Mouse (Mus musculus): Measurements from ENCODE around the gene Rbm6. TPM values are rescaled to one million over a fixed set of nuclear protein-coding genes. Genes with fewer than 3 reads are reported as not detected.

Rbm6 gene
- polyA plus RNA-seq (2012; rRNA removed) = 19.0 and 20.9 TPM in 2 replicates

DNA sequence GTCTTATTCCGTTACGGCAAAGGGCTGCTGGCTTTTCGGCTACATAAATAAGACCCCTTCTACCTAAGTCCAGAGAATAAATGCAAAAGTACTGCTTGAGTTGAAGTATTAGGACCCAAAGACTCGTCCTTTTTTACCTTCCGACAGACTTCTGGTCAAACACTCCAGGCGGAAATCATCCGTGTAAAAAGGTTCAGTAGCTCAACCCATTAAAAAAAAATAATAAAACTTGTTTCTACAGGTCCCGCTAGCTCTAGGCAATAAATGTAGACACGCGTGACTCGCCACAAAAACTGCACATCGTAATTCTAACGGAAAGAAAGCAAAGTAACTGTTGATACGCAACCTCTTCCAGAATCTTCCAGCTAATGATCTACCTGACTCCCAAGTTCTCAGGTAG lies at the start of gene Rbm6:
Gene Rbm6 (minus strand): TSS at position 101 of the 400 bp plus-strand sequence.
- DNase-seq (ENCODE audit: low read depth) = no peak

GRCm38 (mm10) chr9:107919441-107919840 lies 46.4 kb upstream of the Rbm6 start:
- no peak for DNase-seq (ENCODE audit: low read depth)

- no peak for DNase-seq (ENCODE audit: low read depth)
These were observed 45.8 kb upstream of the Rbm6 start for GRCm38 (mm10) chr9:107918884-107919283.

DNA sequence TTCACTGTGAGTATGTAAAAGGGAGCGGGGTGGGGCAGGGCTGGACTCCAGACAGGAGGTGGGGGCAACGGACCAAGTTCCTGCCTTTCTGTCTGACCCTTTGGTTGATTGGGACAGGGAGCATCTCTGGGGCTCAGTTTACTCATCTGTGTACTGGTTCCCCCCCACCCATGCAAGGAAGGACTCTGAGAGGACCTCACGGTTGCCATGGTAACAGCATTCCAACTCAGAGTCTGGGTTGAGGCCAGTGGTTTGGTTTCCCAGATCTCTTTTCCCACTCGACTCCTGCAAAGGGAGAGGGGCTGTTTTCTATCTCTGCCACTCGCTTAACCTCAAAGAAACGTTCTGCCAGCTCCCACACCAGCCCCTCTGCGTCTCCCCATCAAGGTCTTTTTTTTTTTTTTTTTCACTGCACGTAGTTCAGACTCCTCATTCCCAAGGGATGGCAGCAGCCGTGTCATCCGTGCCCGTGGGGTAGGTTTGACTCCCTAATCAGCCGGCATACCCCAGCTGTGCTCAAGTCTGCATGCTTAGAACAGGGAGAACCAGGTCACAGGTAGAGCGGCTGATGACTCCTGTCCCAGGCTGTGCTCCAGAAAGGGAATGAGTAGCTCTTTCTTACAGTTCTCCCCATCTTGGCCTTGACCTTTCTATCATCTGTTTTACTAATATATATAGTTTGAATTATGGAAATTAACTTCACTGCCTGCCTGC lies 45.0 kb upstream of the Rbm6 start:
- DNase-seq (ENCODE audit: low read depth) = no peak

DNA sequence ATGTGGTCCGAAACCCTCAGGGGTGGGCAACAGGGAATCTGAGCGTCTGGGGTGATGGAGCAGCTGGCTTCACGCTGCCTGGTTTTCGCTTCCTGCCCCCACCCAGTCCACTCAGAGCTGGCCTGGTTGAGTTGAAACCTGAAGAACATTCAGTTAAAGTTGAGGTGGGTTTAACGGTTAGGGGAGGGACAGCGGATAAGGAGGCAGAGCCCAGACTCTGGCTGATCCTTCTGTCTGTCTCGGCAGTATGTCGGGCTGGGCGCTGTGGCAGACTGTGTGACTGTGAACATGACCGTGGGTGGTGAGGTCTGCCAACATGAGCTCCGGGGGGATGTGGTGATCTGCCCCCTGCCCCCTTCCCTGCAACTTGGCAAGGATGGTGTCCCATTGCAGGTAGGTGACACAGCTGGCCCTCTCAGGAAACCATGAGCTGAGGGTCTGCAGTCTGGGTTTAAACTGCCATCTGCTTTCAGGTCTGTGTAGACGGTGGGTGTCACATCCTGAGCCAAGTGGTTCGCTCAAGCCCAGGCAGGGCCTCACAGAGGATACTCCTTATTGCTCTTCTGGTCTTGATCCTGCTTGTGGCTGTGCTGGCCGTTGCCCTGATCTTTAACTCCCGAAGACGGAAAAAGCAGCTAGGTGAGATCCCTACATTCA lies 41.9 kb upstream of the Rbm6 start:
- no peak for DNase-seq (ENCODE audit: low read depth)

- DNase-seq (ENCODE audit: low read depth) = no peak
These were observed 37.2 kb upstream of the Rbm6 start for GRCm38 (mm10) chr9:107910025-107910769.

DNA sequence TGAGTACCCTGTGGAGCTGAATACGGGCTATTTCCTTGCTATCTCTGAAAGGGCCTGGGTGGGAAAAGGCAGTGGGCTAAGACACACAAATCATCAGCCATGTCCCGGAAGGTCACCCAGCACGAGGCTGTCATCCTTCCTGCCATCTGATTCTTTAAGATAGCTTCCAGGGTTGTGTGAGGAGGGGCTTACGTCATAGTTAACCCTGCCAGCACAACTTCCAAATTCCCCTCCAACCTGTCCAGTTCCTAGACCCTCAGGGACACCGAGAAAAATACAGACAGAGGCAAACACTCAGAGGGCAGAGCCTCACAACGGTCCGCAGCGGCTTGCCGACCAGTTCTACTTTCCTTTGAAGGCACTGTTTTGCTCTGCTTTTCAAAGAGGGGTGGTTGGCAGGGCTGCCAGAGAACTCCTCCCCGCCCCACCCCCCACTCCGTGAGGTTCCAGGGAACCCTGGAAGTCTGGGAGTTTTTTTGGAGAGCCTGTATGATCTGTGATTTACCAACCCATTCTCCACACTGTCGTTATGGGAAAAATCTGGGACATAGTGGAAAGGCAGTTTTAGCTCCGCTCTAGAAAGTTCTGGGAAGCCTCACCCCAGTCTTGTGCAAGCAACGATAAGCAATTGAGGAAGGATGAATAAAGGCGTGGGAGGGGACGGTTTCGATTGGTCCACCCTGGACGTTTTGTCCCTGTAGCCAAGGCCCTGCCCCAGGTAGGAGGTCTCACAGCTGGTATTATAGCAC lies 35.5 kb upstream of the Rbm6 start:
- no peak for DNase-seq (ENCODE audit: low read depth)

- DNase-seq (ENCODE audit: low read depth) = no peak
These were observed 34.7 kb upstream of the Rbm6 start for GRCm38 (mm10) chr9:107907801-107908120.

DNA sequence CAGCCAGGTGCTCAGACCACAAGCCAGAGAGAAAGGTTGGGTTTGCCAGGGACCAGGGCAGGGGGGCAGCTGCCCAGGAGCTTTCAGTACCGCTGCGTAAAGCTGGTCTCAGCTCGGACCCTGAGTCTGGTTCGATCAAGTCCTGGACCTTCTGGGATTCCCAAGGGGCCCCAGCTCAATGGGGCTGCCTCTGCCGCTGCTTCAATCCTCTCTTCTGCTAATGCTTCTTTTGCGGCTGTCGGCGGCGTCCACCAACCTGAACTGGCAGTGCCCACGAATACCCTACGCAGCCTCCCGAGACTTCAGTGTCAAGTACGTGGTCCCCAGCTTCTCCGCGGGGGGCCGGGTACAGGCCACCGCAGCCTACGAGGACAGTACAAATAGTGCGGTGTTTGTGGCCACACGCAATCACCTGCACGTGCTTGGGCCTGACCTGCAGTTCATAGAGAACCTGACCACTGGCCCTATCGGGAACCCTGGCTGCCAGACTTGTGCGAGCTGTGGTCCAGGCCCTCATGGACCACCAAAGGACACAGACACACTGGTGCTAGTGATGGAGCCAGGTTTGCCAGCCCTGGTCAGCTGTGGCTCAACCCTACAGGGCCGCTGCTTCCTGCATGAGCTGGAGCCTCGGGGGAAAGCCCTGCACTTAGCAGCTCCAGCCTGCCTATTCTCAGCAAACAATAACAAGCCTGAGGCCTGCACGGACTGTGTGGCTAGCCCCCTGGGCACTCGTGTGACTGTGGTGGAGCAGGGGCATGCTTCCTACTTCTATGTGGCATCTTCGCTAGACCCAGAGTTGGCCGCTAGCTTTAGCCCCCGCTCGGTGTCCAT lies 34.1 kb upstream of the Rbm6 start:
- no peak for DNase-seq (ENCODE audit: low read depth)

DNA sequence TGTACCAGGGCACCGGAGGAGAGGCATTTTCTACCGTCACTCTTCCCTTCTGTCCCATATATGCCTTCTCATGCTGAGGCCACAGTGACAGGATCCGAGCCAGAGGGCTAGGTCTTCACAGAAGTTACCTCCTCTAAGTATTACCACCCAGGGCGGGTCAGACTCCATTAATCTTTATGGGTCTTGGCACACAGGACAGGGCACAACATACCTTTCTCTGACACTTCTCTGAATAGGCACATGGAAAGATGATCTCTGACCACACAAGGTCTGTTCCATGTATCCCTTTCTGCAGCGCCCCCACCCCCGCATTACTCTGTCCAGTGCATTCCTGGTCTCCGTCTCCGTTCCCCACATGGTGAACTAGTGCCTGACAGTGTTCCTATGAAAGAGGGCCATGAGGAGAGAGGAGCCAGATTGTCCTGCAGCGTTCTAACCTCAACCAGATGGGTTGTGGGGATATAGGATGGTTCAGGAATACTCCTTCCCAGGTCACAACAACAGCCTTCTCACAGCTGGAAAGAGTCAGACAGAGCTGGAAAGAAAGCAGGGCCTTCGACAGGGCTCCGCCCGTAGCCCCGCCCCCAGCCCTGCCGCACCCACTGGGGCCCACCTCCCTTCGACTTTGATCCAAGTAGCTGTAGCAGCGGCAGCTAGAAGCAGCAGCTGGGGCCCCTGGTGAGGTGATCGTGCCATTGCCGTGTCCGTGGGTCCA lies 33.4 kb upstream of the Rbm6 start, which contains the start of gene Mst1r:
Gene Mst1r (plus strand): TSS at position 622 of the 715 bp plus-strand sequence.
- no peak for DNase-seq (ENCODE audit: low read depth)

DNA sequence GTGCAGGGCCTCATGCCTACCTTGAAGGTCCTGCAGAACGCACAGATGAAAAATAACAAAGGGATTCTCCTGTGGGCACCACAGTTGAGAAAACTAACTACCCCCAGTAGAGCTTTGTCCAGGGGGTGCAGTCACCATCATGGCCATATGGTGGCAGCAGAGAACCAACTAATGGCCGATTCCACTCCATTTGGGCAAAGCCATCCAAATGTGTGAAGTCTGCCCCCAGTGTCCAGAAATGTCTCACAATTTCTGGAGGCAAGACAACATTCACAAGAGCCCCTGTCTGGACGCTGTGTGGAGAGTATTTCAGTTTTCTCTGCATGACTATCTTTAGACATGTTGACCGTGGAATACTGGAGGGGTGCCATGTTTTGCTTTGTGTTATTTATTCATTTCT lies 31.7 kb upstream of the Rbm6 start:
- no peak for DNase-seq (ENCODE audit: low read depth)

- DNase-seq (ENCODE audit: low read depth) = no peak
These were observed 28.5 kb upstream of the Rbm6 start for GRCm38 (mm10) chr9:107901627-107901914.

GRCm38 (mm10) chr9:107900840-107901626 lies 28.0 kb upstream of the Rbm6 start:
- DNase-seq (ENCODE audit: low read depth) = no peak

GRCm38 (mm10) chr9:107899855-107900254 lies 26.8 kb upstream of the Rbm6 start:
- no peak for DNase-seq (ENCODE audit: low read depth)

DNA sequence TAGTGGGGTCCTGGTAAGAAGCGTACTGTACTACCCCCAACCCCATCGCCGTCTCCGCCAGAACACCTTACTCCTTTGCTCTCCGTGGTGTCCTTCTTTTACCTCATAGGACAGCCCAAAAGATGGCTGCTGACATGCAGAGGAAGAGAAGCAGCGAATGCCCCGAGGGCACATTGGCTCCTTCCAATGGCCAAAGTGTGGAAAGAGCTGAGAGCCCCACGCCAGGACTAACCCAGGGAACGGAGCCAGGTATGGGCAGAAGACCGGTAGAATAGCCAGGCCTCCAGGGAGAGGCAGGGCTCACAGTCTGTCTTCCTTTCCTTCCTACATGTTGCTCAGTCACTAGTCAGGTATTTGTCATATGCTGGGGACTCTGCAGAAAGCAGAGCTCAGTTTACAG lies 25.5 kb upstream of the Rbm6 start:
- no peak for DNase-seq (ENCODE audit: low read depth)

- DNase-seq (ENCODE audit: low read depth) = no peak
These were observed 18.0 kb upstream of the Rbm6 start for GRCm38 (mm10) chr9:107891023-107891422.

- DNase-seq (ENCODE audit: low read depth) = no peak
These were observed 17.2 kb upstream of the Rbm6 start for GRCm38 (mm10) chr9:107890260-107890659.

GRCm38 (mm10) chr9:107888267-107888850 lies 15.3 kb upstream of the Rbm6 start:
- no peak for DNase-seq (ENCODE audit: low read depth)

DNA sequence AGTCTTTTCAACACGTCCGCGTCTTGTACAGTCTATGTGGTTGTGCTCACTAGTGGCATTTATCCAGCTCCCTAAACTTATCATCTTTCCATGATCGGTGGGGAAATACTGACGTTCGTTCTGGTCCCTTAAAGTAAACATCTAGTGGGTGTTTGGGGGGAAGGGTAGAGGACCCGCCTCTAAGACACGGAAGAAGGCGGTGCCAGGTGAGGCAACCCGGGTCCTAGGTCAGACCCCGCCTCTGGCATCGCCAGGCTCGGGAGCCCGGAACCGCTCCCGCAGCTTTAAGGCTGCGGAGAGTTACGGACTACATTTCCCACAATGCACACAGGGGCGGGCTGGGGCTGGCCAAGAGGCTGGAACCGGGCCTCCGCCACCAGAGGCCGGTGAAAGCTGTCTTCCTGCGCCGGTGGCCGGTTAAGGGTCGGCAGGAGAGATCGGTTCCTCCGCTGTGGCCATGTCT lies 14.8 kb upstream of the Rbm6 start, which contains the start of gene Mon1a:
Gene Mon1a (plus strand): TSS at position 348 of the 463 bp plus-strand sequence.
- DNase-seq (ENCODE audit: low read depth) = no peak

All from gonadal fat pad, adult 2 months (tissue).